Mouse (Mus musculus) adipocyte (in vitro differentiated cells): ENCODE measurements around the gene Dusp3.

Experiments
- DNase-seq: peaks from one replicate; pipeline ENCODE4 v3.0.0-alpha.2; 2016; ENCODE audit warnings: low spot score

Dusp3 gene

DNA sequence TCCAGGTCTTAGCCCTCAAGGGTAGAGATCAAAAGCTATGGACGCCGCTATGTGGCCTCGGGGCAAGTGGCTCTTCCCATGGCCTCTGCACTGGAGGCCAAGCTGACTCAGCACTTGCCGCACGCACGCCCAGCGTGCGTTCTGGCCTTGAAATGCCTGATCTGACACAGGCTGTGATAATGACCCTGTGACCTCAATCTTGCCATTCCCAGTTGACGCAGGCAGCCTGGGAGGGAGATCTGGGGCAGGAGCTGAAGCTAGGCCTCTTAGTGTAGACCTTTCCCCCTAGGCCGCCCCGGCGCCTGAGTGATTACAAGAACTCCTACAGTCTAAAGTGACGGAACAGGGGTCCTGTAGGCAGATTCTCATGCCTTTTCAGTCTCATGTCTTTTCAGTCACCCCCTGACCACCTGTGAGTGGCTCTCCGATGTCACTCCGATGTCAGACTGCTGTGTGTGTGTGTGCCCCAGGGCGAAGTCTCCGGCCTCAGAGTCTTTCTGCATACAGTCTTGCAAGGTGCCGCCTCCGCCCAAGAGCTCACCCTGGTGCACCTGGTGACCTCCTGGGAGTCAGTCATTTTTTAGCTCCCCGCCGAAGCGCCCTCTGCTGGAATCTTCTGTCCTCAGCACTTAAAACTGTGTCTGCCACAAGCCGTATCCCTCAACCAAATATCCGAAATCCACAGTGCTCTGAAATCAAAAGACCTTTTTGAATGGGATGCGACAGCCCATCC is 58.6 kb downstream of the Dusp3 start:
- no peak for DNase-seq

DNA sequence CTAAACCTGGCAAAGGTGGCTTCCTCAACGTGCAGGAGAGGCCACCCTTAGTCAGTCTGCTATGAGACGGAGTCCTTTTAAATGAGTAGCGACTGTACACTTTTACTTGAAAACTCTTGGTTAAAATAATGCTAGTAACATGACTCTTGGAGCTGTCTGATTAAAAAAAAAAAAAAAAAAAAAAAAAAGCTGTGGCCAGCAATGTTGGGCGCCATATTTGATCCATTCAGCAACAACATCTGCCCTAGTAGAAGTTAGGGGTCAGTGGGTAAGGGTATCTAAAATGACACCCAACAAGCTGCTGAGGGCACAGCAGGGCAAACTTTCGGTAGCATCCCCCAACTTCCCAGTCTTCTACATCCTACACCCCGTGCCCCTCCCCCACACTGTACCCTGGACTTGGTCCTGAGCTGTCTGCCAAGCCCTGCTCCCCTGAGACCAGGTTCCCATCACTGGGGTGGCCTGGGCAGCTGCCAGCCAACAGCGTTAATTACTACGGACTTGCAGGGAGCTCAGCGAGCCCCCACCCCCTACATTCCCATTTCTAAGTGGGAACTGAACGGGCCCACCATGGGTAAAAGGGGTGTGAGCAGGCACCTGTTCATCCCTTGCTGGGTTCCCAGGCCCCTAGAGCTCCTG is 59.7 kb downstream of the Dusp3 start:
- DNase-seq: no peak

DNA sequence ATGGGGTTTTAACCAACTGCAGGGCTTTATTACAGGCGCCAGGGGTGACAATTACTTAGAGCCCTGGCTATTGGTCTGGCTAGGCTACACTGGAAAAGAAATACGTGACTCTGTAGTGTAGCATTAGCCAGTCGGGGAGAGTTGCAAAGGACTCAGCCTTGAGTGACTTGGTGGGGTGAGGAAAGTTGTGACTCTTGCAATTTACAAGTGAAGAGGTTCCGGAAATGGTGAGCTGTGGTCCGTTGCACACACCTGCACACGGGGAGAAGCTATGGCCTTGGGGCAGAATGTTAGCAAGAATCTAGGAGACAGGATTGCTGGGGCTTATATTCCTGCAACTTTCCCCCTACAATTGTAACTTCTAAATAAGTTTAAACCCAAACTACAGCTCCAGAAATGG is 61.2 kb downstream of the Dusp3 start:
- no peak for DNase-seq

DNA sequence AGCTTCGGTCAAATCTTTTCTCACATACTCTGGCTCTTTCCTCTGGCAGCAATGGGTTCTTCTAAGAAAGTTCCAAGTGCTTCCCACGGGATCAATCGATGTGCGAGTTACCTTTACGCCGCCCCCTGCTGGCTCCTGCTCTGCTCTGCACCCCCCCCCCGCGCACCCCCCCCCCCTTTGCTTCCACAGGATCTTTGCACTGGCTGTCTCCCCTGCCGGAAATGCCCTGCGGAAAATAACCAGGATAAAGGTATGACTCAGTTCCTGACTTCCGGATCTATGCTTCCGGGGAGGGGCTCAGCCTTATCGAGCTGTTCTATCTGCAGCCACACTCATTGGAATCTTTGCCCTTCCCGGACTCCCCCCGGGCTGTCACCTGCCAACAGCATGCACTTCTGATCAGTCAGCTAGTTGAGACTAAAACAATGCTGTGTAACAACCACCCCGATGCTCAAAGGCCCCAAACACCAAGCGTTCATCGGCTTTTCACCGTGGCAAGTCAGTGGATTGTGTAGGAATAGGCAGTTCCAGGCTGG is 62.3 kb downstream of the Dusp3 start:
- no peak for DNase-seq

DNA sequence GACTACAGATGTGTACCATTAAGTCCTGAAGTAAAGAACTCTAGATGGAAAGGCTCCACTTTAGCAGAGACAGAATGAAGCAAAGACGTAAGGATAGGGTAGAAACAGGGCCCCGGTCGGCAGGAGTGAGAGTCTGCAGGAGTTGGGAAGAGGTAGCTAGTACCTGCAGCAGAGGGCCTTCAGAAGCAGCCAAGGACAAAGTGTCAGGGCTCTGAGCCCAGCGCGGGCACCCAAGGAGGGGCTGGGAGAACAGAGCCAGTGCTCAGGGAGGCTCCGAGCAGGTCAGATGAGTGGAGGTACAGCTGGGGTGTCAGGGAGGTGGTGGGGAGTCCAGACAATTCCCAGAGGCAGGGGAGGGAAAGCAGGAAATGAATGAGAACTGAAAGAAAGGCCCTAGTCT is 62.8 kb downstream of the Dusp3 start:
- no peak for DNase-seq

DNA sequence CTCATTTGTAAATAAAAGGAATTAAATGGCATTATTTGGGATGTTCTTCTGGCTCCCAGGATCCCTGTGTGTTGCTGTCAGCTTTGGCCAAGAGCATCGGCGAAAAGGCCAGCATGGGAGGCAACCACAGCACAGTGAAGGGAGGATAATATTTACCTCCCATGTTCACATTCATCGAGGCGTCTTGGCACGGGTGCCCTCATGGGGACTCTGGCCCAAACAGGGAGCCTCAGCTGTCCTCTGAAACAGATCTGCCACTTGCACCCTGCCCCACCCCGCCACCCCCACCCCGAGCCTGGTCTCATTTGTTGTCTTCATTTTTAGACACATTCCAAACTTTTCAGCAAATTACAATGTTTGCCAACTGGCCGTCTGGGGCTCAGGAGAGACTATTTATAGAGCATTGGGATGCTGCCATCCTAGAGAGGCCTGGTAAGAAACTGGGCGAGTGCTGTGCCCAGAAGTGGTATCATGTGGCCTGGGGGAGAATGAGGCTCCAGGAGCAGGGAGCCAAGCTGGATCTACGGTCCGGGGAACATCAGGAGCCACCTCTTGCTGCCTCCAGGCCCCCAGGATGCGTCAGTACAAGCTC is 65.4 kb downstream of the Dusp3 start:
- DNase-seq: peak; percentile 75
